Mouse (Mus musculus): ENCODE measurements around the gene Golph3.

DNA sequence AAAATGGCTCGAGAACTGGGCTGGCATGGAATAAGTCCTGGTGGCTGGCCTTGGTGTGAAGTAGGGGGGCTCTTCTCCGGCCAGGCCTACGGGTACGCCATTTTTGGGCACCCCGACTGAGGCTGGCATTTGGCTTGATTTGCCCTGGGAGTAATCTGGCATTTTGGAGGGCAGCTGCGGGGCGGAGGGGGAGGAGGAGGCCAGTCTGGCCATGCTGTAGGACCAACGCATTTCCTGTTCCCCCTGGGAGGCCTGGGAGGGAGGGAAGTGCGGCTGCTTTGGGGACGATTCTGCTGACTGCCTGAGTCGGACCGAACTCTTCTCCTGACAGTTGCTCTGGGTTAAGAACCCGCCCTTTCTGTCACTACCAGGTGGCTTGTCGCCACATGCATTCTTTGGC is 52.2 kb downstream of the Golph3 start:
- TF ChIP-seq POLR2A (IDR thresholded peaks at IDR 0.05; ENCODE audit: borderline replicate concordance, extremely low read depth, insufficient read depth, insufficient read length, poor library complexity, severe bottlenecking) = no peak
- TF ChIP-seq CTCF (IDR thresholded peaks at IDR 0.05; ENCODE audit: borderline replicate concordance, extremely low read depth, insufficient read depth, insufficient read length) = no peak

All from brain, embryonic 14.5 days (tissue).